Mouse (Mus musculus): ENCODE results near the gene Bag6. TPM values are rescaled to one million over a fixed set of nuclear protein-coding genes. Genes with fewer than 3 reads are reported as not detected.
A peak's percentile ranks its signal among the peaks of the same experiment; 100 is the strongest.

The Bag6 gene
- polyA plus RNA-seq, 1 experiment = 271 TPM

GRCm38 (mm10) chr17:35125081-35125480 is 9.9 kb upstream of the Bag6 start:
- Histone ChIP-seq H3K79me2 (ENCODE audit: control insufficient read depth, insufficient read depth) (peaks cover 45% of the 10 kb centered on the region), H3ac (ENCODE audit: control insufficient read depth, insufficient read length) (no peak overlapping the region), H3K36me3 (ENCODE audit: control insufficient read depth, insufficient read depth) (no peaks in the 10 kb centered on the region), H3K4me3 (no peak overlapping the region), H3K4me2 (ENCODE audit: low read depth) (peak overlapping the region; percentile 78), H3K27me3 (ENCODE audit: control insufficient read depth, insufficient read depth, insufficient read length) (no peaks in the 10 kb centered on the region)
- no peak for TF ChIP-seq CEBPB (IDR thresholded peaks at IDR 0.05; ENCODE audit: insufficient read depth, poor library complexity, severe bottlenecking)
- no peak for TF ChIP-seq TCF3 (IDR thresholded peaks at IDR 0.05; ENCODE audit: insufficient read length, low read depth)
- TF ChIP-seq MYOG (IDR thresholded peaks at IDR 0.05; ENCODE audit: control insufficient read depth in 1 of 3, insufficient read depth in 1 of 3, insufficient read length in 2 of 3, low read depth in 2 of 3) = no peak
- no peak for TF ChIP-seq MAX (IDR thresholded peaks at IDR 0.05; ENCODE audit: low read depth)
- no peak for TF ChIP-seq TCF12 (IDR thresholded peaks at IDR 0.05; ENCODE audit: insufficient read depth, poor library complexity, severe bottlenecking)
- TF ChIP-seq SRF (IDR thresholded peaks at IDR 0.05; ENCODE audit: control insufficient read depth, insufficient read length, low read depth) = no peak
- TF ChIP-seq POLR2A (IDR thresholded peaks at IDR 0.05; ENCODE audit: insufficient read length, low read depth) = no peak
- no peak for TF ChIP-seq REST (IDR thresholded peaks at IDR 0.05; ENCODE audit: insufficient read depth, insufficient read length)
- no peak for TF ChIP-seq USF1 (IDR thresholded peaks at IDR 0.05; ENCODE audit: low read depth)

GRCm38 (mm10) chr17:35125578-35125977 is 9.4 kb upstream of the Bag6 start:
- peak overlapping the region; percentile 90 for H3K4me3 ChIP-seq

GRCm38 (mm10) chr17:35126206-35126611 is 8.8 kb upstream of the Bag6 start, which contains the start of gene D17H6S53E:
Gene D17H6S53E, plus strand, starts transcription at chr17:35126373.
- no peaks in the 10 kb centered on the region for H3K27me3 ChIP-seq (ENCODE audit: control insufficient read depth, insufficient read depth, insufficient read length)
- TF ChIP-seq TCF3 (IDR thresholded peaks at IDR 0.05; ENCODE audit: insufficient read length, low read depth) (no peak), TCF12 (IDR thresholded peaks at IDR 0.05; ENCODE audit: insufficient read depth, poor library complexity, severe bottlenecking) (no peak), SRF (IDR thresholded peaks at IDR 0.05; ENCODE audit: control insufficient read depth, insufficient read length, low read depth) (peak; percentile 15), POLR2AphosphoS2 (IDR thresholded peaks at IDR 0.05; ENCODE audit: insufficient read length, low read depth) (peak; percentile 77), MAX (IDR thresholded peaks at IDR 0.05; ENCODE audit: low read depth) (no peak), USF1 (IDR thresholded peaks at IDR 0.05; ENCODE audit: low read depth) (no peak), POLR2A (IDR thresholded peaks at IDR 0.05; ENCODE audit: insufficient read length, low read depth) (peak; percentile 86), MYOG (IDR thresholded peaks at IDR 0.05; ENCODE audit: control insufficient read depth in 1 of 3, insufficient read depth in 1 of 3, insufficient read length in 2 of 3, low read depth in 2 of 3) (peak in 2 of 3 experiments; percentile 54 to 68), REST (IDR thresholded peaks at IDR 0.05; ENCODE audit: insufficient read depth, insufficient read length) (no peak), CEBPB (IDR thresholded peaks at IDR 0.05; ENCODE audit: insufficient read depth, poor library complexity, severe bottlenecking) (no peak), MYOD1 (IDR thresholded peaks at IDR 0.05; ENCODE audit: control insufficient read depth in 1 of 3, insufficient read length in 2 of 3, low read depth in 2 of 3) (peak in 2 of 3 experiments; percentile 34 to 68), E2F4 (IDR thresholded peaks at IDR 0.05; ENCODE audit: insufficient read depth) (no peak)
- peak within 1 kb of the TSS; percentile 27 for H3ac ChIP-seq (ENCODE audit: control insufficient read depth, insufficient read length)
- H3K4me2 ChIP-seq (ENCODE audit: low read depth) = peak within 1 kb of the TSS; percentile 86
- H3K79me2 ChIP-seq (ENCODE audit: control insufficient read depth, insufficient read depth) = peaks cover 36% of the 10 kb centered on the region
- H3K36me3 ChIP-seq (ENCODE audit: control insufficient read depth, insufficient read depth) = no peaks in the 10 kb centered on the region
- peak within 1 kb of the TSS; percentile 90 for H3K4me3 ChIP-seq

More at GRCm38 (mm10) chr17:35125578-35125977, 9.4 kb upstream of the Bag6 start:
- peaks cover 40% of the 10 kb centered on the region for H3K79me2 ChIP-seq (ENCODE audit: control insufficient read depth, insufficient read depth)
- H3K4me2 ChIP-seq (ENCODE audit: low read depth) = peak overlapping the region; percentile 86
- H3K36me3 ChIP-seq (ENCODE audit: control insufficient read depth, insufficient read depth) = no peaks in the 10 kb centered on the region
- H3K27me3 ChIP-seq (ENCODE audit: control insufficient read depth, insufficient read depth, insufficient read length) = no peaks in the 10 kb centered on the region
- TF ChIP-seq E2F4 (IDR thresholded peaks at IDR 0.05; ENCODE audit: insufficient read depth) (no peak), POLR2AphosphoS2 (IDR thresholded peaks at IDR 0.05; ENCODE audit: insufficient read length, low read depth) (no peak), MYOG (IDR thresholded peaks at IDR 0.05; ENCODE audit: control insufficient read depth in 1 of 3, insufficient read depth in 1 of 3, insufficient read length in 2 of 3, low read depth in 2 of 3) (no peak), USF1 (IDR thresholded peaks at IDR 0.05; ENCODE audit: low read depth) (peak; percentile 24)
- H3ac ChIP-seq (ENCODE audit: control insufficient read depth, insufficient read length) = peak overlapping the region; percentile 27

- Histone ChIP-seq H3K79me2 (ENCODE audit: control insufficient read depth, insufficient read depth) (peaks cover 32% of the 10 kb centered on the region), H3ac (ENCODE audit: control insufficient read depth, insufficient read length) (peak overlapping the region; percentile 27), H3K4me3 (peak overlapping the region; percentile 90), H3K27me3 (ENCODE audit: control insufficient read depth, insufficient read depth, insufficient read length) (no peaks in the 10 kb centered on the region), H3K4me2 (ENCODE audit: low read depth) (peak overlapping the region; percentile 86), H3K36me3 (ENCODE audit: control insufficient read depth, insufficient read depth) (no peaks in the 10 kb centered on the region)
- no peak for TF ChIP-seq TCF12 (IDR thresholded peaks at IDR 0.05; ENCODE audit: insufficient read depth, poor library complexity, severe bottlenecking)
- no peak for TF ChIP-seq TCF3 (IDR thresholded peaks at IDR 0.05; ENCODE audit: insufficient read length, low read depth)
- no peak for TF ChIP-seq POLR2AphosphoS2 (IDR thresholded peaks at IDR 0.05; ENCODE audit: insufficient read length, low read depth)
- no peak for TF ChIP-seq E2F4 (IDR thresholded peaks at IDR 0.05; ENCODE audit: insufficient read depth)
- no peak for TF ChIP-seq MYOG (IDR thresholded peaks at IDR 0.05; ENCODE audit: control insufficient read depth in 1 of 3, insufficient read depth in 1 of 3, insufficient read length in 2 of 3, low read depth in 2 of 3)
Observed at GRCm38 (mm10) chr17:35127017-35127416, 8.0 kb upstream of the Bag6 start.

GRCm38 (mm10) chr17:35128996-35129395 is 6.0 kb upstream of the Bag6 start:
- H3K4me3 ChIP-seq = no peak overlapping the region
- no peaks in the 10 kb centered on the region for H3K27me3 ChIP-seq (ENCODE audit: control insufficient read depth, insufficient read depth, insufficient read length)
- H3K79me2 ChIP-seq (ENCODE audit: control insufficient read depth, insufficient read depth) = peaks cover 23% of the 10 kb centered on the region
- no peak overlapping the region for H3K4me2 ChIP-seq (ENCODE audit: low read depth)
- TF ChIP-seq SRF (IDR thresholded peaks at IDR 0.05; ENCODE audit: control insufficient read depth, insufficient read length, low read depth) (no peak), TCF12 (IDR thresholded peaks at IDR 0.05; ENCODE audit: insufficient read depth, poor library complexity, severe bottlenecking) (no peak), CEBPB (IDR thresholded peaks at IDR 0.05; ENCODE audit: insufficient read depth, poor library complexity, severe bottlenecking) (no peak), POLR2A (IDR thresholded peaks at IDR 0.05; ENCODE audit: insufficient read length, low read depth) (no peak), E2F4 (IDR thresholded peaks at IDR 0.05; ENCODE audit: insufficient read depth) (no peak), MAX (IDR thresholded peaks at IDR 0.05; ENCODE audit: low read depth) (no peak), REST (IDR thresholded peaks at IDR 0.05; ENCODE audit: insufficient read depth, insufficient read length) (no peak), TCF3 (IDR thresholded peaks at IDR 0.05; ENCODE audit: insufficient read length, low read depth) (no peak), USF1 (IDR thresholded peaks at IDR 0.05; ENCODE audit: low read depth) (no peak), POLR2AphosphoS2 (IDR thresholded peaks at IDR 0.05; ENCODE audit: insufficient read length, low read depth) (no peak), MYOD1 (IDR thresholded peaks at IDR 0.05; ENCODE audit: control insufficient read depth in 1 of 3, insufficient read length in 2 of 3, low read depth in 2 of 3) (no peak), MYOG (IDR thresholded peaks at IDR 0.05; ENCODE audit: control insufficient read depth in 1 of 3, insufficient read depth in 1 of 3, insufficient read length in 2 of 3, low read depth in 2 of 3) (no peak)
- H3K36me3 ChIP-seq (ENCODE audit: control insufficient read depth, insufficient read depth) = no peaks in the 10 kb centered on the region
- no peak overlapping the region for H3ac ChIP-seq (ENCODE audit: control insufficient read depth, insufficient read length)

Measured in myocyte (in vitro differentiated cells).